In genomic region chr3:126373721-126374120, GRCm38 (mm10) we compare ENCODE assay signal across 20 mouse cellular contexts. TPM values are rescaled to one million over a fixed set of nuclear protein-coding genes. Genes with fewer than 3 reads are reported as not detected.
DNase-seq lines count a peak whose midpoint lies in the region; ATAC-seq lines count a peak whose summit lies in the region.
"Had no signal": no experiment of that assay in that cellular context is flagged by ENCODE, and none has a peak within 500 bp of the region (broad histone marks: within the 10 kb centered on the region; RNA-seq: fewer than 3 reads in every experiment).

No protein-coding gene starts in this region.

- no peak for DNase-seq in kidney, postnatal 4 days
- DNase-seq in limb, embryonic 11.5 days (ENCODE audit: low spot score) = no peak
- DNase-seq in cerebellum, postnatal 36 days = no peak
- DNase-seq in ovary, adult 18-20 months (ENCODE audit: low spot score) = no peak
- DNase-seq: adrenal gland, adult 2 months; adrenal gland, postnatal 10 days; adrenal gland, postnatal 25 days; B cell, adult 2 months; cerebellum, adult 11 months; cerebellum, adult 18-20 months; cerebellum, adult 8-10 months; cerebellum, adult 9-11 months; cerebellum, postnatal 14 days had no signal

- H3K27me3 ChIP-seq in kidney, embryonic 14.5 days (ENCODE audit: control insufficient read depth, insufficient read depth, low read length) = no peaks in the 10 kb centered on the region
- H3K27me3 ChIP-seq in limb, embryonic 11.5 days (ENCODE audit: control insufficient read depth, insufficient read depth, low read length) = no peaks in the 10 kb centered on the region
- H3K27me3 ChIP-seq in limb, embryonic 13.5 days = no peaks in the 10 kb centered on the region
- H3K27me3 ChIP-seq: embryonic facial prominence, embryonic 12.5 days; forebrain, embryonic 13.5 days; forebrain, embryonic 15.5 days had no signal

- no peaks in the 10 kb centered on the region for H3K9me3 ChIP-seq in kidney, embryonic 14.5 days (ENCODE audit: control insufficient read depth, low read length)
- no peaks in the 10 kb centered on the region for H3K9me3 ChIP-seq in limb, embryonic 11.5 days (ENCODE audit: control insufficient read depth, low read length)
- no peaks in the 10 kb centered on the region for H3K9me3 ChIP-seq in limb, embryonic 13.5 days
- H3K9me3 ChIP-seq: embryonic facial prominence, embryonic 10.5 days; embryonic facial prominence, embryonic 12.5 days; forebrain, embryonic 13.5 days; forebrain, embryonic 15.5 days had no signal

- no peak overlapping the region for H3K4me2 ChIP-seq in kidney, embryonic 14.5 days (replicated peaks; ENCODE audit: low read depth, low read length)
- H3K4me2 ChIP-seq in limb, embryonic 11.5 days (ENCODE audit: low read depth, severe bottlenecking) = no peak overlapping the region
- no peak overlapping the region for H3K4me2 ChIP-seq in limb, embryonic 13.5 days (replicated peaks)
- H3K4me2 ChIP-seq: embryonic facial prominence, embryonic 12.5 days; forebrain, embryonic 13.5 days; forebrain, embryonic 15.5 days had no signal

- ATAC-seq in kidney, embryonic 14.5 days (ENCODE audit: low FRiP score, low TSS enrichment) = peak; percentile 32; the same call in 1 of the 2 replicates
- ATAC-seq in limb, embryonic 11.5 days (ENCODE audit: insufficient number of reproducible peaks, low FRiP score, low TSS enrichment, low read depth) = peak; percentile 38; the same call in 1 of the 2 replicates
- ATAC-seq in limb, embryonic 13.5 days (ENCODE audit: low FRiP score, low read depth) = peak; percentile 22; the same call in 1 of the 2 replicates
- ATAC-seq: CD4-positive, CD25-positive, alpha-beta regulatory T cell, adult 4 months; forebrain, embryonic 13.5 days; forebrain, embryonic 15.5 days had no signal

- no peak overlapping the region for H3K9ac ChIP-seq in kidney, embryonic 14.5 days (ENCODE audit: low read depth, low read length)
- no peak overlapping the region for H3K9ac ChIP-seq in limb, embryonic 11.5 days (ENCODE audit: low read length)
- H3K9ac ChIP-seq in limb, embryonic 13.5 days = no peak overlapping the region
- H3K9ac ChIP-seq: embryonic facial prominence, embryonic 12.5 days; forebrain, embryonic 13.5 days; forebrain, embryonic 15.5 days had no signal

- H3K27ac ChIP-seq in kidney, embryonic 14.5 days (ENCODE audit: low read depth, low read length) = no peak overlapping the region
- H3K27ac ChIP-seq in limb, embryonic 11.5 days (replicated peaks; ENCODE audit: low read depth, low read length) = 0 out of 2 replicates have a peak overlapping the region, but pooled peaks have one; percentile 14
- no peak overlapping the region for H3K27ac ChIP-seq in limb, embryonic 13.5 days
- H3K27ac ChIP-seq: embryonic facial prominence, embryonic 10.5 days; embryonic facial prominence, embryonic 12.5 days; forebrain, embryonic 13.5 days; forebrain, embryonic 15.5 days had no signal

- no peak overlapping the region for H3K4me3 ChIP-seq in kidney, embryonic 14.5 days (ENCODE audit: low read length)
- H3K4me3 ChIP-seq in limb, embryonic 11.5 days (ENCODE audit: low read depth, low read length) = no peak overlapping the region
- H3K4me3 ChIP-seq in limb, embryonic 13.5 days = no peak overlapping the region
- H3K4me3 ChIP-seq: embryonic facial prominence, embryonic 10.5 days; embryonic facial prominence, embryonic 12.5 days; forebrain, embryonic 13.5 days; forebrain, embryonic 15.5 days had no signal

- no peaks in the 10 kb centered on the region for H3K36me3 ChIP-seq in kidney, embryonic 14.5 days (ENCODE audit: control insufficient read depth, insufficient read depth, low read length)
- no peaks in the 10 kb centered on the region for H3K36me3 ChIP-seq in limb, embryonic 11.5 days (ENCODE audit: control insufficient read depth, insufficient read depth, low read length)
- no peaks in the 10 kb centered on the region for H3K36me3 ChIP-seq in limb, embryonic 13.5 days
- H3K36me3 ChIP-seq: embryonic facial prominence, embryonic 10.5 days; embryonic facial prominence, embryonic 12.5 days; forebrain, embryonic 15.5 days had no signal

- 61% methylated on average over 1 of the region's 1 CpGs for WGBS in kidney, embryonic 14.5 days
- 48% methylated on average over 1 of the region's 1 CpGs for WGBS in limb, embryonic 11.5 days
- WGBS in limb, embryonic 13.5 days = 12% methylated on average over 1 of the region's 1 CpGs

- H3K4me1 ChIP-seq in kidney, embryonic 14.5 days (ENCODE audit: control insufficient read depth, insufficient read depth, low read length) = no peaks in the 10 kb centered on the region
- peaks cover 3% of the 10 kb centered on the region for H3K4me1 ChIP-seq in limb, embryonic 11.5 days (ENCODE audit: control insufficient read depth, insufficient read depth, low read length)
- H3K4me1 ChIP-seq in limb, embryonic 13.5 days = peaks cover 10% of the 10 kb centered on the region
- H3K4me1 ChIP-seq: embryonic facial prominence, embryonic 10.5 days; embryonic facial prominence, embryonic 12.5 days; forebrain, embryonic 13.5 days; forebrain, embryonic 15.5 days had no signal

RNA-seq across cellular contexts. Expression of gene Arsj, which starts 10.2 kb away (rescaled TPM):
- polyA plus RNA-seq in kidney, embryonic 14.5 days (2014; fragmentation: Nextera tagmentation; extraction: Ambion mirVana) = 1.1 and 1.7 TPM in 2 replicates
- 1.2 and 1.8 TPM in 2 replicates for polyA plus RNA-seq in limb, embryonic 11.5 days (2014; fragmentation: Nextera tagmentation; extraction: Ambion mirVana)
- 6.4 and 7.4 TPM in 2 replicates for polyA plus RNA-seq in limb, embryonic 13.5 days (2015; fragmentation: Nextera tagmentation; extraction: Ambion mirVana)
- polyA plus RNA-seq: CD4-positive, CD25-positive, alpha-beta regulatory T cell, adult 4 months had no signal
